Mouse (Mus musculus) WW6 (cell line): ENCODE data around the gene Nme9.

Experiments used
- DNase-seq: peaks from one replicate; pipeline ENCODE4 v3.0.0-alpha.2; 2013; ENCODE audit warnings: low read depth, low spot score

The Nme9 gene

DNA sequence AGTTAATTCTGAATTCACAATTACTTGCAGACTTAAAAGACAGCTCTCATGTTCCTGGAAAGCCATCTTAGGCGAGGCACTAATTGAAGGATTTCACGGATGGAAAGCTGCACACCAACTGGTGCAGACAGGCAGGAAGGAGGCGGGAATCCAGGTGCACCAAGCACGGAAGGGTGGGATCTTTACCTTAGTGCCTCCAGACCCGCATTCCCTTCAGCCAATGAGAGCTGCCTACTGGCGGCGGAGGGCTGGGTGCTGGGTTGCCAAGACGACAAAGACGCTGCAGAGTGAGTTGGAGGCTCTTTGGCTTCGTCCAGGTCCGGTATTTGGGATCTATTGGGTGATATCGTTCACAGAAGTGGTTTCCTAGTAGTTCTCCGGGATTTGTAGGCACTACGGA is at the start of gene Nme9:
Gene Nme9, plus strand, starts transcription at position 315 of the 400 bp plus-strand sequence.
- no peak for DNase-seq

DNA sequence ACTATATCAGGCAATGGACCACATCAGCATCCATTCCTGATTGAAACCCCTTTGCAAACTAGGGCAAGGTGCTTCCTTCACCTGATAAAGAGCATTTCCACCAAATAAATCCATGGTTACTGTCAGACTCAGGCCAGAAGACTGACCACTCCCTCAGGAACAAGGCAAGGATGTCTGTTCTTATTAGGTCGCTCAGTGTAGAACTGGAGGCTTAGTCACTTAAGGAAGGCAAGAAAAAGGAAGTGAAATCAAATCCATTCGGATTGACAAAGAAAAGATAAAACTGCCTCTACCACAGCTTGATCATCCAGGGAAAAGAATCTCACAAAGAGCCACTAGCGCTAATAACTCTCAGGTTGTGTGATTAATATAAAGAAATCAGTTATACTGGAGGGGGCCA is 42.0 kb upstream of the Nme9 start:
- no peak for DNase-seq

DNA sequence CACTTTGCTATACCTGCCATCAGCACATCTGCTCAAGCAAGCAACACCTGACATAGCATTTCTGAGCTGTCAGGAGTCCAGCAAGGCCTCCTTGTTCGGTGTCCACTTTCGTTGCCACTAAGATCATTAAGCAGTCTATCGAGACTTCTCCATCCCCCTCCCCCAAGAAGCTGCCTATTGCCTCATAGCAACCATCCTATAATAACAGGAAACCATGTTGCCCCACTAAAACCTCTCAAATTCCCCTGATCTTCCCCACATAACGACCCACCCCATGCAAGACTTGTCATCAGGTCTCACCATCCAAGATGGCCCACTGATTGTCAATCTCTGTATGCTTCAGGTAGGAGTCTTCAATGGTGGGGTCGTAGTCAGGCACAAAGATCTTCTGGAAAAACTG is 40.2 kb upstream of the Nme9 start:
- no peak for DNase-seq

DNA sequence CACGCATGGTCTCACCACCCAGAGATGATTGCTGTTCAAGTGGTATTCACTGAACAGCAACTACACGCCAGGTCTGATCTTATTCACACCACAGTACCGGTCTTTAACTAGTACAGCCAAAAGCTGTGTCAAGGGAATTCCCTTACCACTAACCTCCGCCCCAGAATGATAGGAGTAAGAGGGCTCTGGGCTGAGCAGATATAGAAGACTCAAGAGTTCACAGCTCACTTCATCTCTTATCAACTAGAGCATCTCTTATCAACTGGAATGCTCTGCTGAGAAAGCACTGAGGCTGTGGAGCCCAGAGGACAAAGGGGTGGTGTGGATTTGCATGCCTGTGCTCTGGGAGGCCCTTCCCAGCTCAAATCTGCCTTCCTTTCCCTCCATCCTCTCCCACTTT is 39.5 kb upstream of the Nme9 start:
- no peak for DNase-seq

DNA sequence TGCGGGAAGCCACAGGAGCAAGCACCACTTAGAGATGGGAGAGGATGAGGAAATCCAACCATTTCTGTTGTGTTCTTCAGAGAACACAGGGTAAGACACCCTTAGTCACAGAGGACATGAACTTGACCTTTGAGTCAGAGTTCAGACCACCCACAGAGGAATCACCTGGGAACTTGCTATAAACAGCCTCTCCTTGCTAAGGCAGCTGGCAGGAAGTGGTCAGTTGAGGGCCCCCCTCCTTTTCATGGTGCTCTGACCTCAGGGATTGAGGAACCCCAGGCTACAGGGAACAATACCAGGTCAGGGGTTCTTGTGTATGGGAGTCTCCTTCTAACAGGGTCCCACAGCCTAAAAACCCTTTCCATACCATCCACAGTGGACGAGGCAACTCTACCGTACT is 34.5 kb upstream of the Nme9 start:
- no peak for DNase-seq

DNA sequence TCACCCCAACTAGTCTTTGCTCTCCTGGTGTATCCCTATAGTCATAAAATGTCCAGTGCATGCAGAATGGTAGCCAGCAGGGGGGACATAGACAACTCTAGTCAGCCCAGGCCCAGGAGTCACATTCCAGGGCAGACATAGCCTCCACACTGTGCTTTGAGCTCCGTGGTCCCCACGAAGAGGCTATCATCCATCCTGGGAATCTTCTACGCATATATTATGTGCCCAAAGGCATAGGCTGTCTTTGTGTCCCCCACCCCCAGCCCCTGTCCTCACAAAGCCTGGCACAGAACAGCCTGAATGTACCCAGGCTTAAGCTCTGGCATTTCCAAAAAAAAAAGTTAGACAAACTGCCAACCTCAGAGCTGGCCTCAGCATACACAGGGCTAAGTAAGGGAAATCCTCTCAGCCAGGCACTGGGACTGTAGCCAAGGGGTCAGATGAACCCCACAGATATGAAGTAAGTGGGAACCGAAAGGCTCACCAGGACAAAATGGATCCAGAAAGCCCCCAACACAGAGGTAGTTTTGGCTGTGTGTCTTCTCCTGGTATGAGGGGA is 33.9 kb upstream of the Nme9 start:
- no peak for DNase-seq

DNA sequence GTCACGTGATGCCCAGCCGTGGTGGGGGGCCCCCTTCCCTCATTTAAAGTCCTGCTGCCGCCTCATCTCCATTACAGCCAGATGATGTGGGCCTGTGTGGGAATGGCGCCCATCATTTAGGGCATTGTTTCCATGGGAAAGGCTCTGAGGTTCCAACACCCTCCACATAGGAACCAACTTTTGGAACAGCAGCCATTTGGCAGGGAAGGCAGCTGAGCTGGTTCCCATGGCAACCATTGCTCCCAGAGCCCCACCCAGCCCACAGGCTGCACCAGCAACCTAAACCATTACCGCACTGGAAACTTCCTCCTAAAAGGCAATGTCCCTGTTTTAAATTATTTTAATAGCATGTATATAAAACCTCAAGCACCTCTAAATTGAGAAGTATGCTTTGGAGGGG is 32.9 kb upstream of the Nme9 start:
- no peak for DNase-seq

DNA sequence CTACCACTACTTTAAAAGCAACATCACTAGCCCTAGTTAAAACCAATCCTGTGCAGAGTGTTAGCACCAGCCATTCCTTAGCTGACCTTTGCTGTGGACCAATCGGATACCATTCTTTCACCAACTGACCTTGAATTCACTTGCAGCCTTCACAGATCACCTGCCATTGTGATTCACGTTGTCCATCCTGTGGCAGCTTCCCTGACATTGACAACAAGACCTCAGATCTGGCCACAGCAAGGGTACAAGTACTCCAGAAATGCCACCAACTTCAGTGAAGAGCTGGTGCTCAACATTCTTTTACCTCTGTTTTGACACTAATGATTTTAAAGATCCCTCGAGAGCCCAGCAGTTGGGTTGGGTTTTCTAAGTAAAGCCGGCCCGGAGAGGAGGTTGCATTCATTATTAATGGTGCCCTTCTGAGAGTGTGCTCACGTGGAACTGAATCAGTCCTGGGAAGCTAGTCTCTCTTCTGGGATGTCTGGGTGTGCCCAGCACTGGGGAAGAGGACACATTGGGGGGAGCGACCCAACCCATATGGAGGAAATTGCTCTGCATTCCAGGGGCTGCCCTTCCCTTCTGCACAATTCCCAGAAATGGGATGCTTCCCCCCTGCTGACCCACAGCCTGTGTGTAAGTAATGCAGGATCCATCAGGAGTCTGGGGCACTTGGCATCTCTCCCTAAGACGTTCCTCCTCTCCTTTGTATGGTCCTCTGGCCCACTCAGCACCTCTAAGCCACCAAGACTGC is 31.1 kb upstream of the Nme9 start:
- DNase-seq, result no peak

DNA sequence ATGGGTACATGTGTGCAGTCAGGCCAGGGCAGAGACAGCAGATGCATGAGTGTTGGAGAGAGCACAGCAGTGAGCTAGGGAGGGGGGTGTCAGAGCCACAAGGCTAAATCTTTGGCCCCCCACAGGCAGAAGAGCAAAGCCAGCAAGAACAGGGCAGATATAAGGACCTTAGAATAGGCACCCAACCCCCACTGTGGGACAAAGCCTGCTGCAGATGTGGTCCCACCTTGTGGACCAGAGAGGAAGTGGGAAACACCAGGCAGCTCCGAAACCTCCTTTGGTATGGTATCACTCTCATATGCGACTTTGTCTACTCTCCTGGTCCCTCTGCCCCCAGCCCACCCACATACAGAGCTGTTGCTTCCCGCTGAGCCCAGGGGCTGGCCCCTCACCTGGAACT is 29.4 kb upstream of the Nme9 start:
- DNase-seq, result no peak

DNA sequence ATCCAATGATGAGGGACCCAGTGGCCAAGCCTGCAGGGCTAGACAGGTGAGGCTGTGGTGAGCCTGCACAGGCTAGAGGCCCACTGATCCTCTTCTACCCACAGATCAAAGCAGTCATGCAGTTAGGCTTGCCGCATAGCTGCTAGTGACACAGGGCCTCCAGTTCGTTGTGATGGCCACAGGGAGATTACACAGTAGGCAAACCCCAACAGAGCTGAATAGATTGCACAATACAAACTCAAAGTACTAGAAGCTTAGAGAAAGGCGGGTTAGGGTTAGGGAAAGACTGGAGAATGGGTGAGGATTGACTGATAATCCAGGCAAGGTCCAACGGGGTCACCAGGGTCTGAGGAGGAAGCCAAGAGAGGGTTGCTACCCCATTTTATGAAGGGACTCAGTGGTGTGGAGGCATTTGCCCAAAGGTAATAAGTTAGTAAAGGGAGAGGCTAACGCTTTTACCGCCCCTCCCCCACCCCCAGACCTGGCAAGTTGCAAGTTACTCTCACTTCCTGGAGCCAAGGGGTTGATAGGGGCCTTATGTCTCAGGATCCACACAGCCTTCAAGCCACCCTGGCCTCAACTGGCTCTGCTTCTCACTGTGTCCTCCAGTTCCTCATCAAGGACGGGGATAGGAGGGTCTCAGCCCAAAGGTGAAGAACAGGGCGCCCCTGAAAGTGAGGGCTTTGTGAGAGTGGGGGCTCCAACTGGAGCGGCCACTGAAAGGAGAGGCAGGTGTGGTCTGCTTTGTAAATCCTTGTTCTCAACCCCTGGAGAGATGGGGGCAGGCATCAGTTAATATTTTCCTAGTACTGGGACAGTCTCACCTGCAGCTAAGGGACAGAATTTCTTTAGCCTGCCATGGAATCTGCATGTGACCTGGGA is 27.3 kb upstream of the Nme9 start:
- DNase-seq, result no peak

DNA sequence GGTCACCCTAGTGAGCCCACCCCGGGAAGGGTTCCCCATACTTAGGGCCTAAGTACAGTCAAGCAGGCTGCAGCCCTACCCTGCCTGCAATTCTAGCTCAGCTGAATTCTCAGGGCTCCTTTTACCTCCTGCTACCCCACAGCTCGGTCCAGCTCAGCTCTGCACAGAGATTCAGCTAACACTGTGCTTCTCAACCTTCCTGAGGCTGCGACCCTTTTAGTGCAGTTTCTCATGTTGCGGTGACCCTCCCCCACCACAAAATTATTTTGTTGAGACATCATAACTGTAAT is 26.8 kb upstream of the Nme9 start:
- DNase-seq, result no peak

DNA sequence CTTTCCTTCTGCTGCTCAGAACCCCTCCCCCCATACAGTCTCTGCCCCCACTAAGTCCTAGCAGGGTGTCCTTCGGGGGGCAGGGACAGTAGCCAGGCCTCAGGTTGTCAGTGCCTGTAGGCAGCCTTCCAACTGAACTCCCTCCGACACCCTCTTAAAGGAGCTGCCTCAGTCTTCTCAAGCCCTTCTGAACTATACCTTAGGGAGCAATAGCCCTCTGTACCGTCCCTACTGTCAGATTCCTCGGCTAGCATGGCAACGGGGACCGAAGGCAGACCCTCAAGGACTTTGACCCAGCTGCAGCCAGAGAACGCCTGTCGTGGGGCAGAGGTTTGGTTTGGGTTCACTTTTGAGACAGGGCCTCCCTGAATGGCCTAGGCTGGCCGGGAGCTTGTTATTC is 26.0 kb upstream of the Nme9 start:
- no peak for DNase-seq

DNA sequence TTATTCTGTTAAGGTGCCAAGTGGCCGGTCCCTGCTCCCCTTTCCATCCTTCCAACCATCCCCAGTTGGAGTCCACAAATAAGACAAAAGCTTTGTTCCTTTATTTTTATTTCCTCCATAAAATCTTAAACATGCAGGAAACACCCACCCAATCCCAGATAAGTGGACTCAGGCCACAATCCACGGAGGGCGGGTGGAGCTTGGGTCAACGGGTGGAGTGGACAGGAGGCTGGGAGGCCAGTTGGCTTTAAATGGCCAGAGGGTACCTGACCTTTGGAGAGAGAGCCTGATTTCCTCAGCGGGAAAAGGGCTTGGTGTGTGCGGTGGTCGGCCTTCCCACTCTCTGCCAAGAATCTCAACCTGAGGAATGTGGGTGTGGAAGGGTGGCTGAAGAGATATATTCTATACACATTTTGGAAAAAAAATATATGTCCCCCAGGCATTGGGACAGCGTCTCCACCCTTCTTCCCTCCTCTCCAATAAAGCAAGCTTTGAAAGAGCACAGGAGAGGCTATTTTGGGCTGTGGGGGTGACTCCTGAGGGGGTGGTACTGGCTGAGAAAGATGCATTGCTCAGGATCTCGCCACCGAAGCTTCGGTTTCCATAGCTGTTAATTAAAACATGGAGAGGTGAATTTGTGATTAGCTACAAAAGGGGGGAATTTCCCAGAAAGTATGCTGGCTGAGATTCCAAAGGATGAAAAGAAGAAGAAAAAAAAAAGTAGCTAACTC is 22.5 kb upstream of the Nme9 start:
- no peak for DNase-seq

DNA sequence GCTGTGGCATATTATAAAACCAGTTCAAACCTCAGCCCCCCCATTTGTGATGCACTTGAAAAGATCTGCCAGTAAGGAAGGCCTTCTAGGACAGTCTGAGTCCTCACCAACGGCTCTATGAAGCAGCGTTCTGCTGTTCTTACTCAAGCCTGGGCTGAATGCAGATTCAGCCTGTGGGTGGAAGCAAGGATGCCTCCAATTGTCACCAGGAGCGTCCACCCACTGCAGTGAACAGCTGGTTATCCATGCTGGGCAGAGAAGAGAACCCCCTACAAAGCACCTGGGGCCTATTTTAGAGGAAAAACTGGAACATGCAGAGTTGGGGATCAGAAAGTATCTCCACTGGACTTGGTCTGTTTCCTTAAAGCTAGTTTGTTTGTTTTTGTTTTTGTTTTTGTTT is 21.4 kb upstream of the Nme9 start:
- DNase-seq, result no peak

DNA sequence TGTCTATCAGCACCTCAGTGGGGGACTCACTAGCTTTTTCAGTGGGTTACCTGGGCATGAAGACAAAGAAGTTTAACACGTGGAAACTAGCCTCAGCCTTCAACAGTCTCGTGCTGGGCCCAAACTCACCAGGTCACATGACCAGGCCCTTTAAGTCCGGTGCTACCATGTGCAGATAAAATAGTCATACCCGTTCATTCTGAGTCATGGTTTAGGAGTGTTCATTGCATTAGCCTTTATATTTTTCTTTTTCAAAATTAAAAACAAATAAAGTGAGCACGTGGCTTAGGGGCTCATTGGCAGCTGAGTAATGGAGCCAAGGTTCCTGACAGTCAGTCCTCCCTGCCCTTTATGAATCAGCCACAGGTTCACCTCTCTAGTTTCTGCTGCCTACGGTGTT is 20.5 kb upstream of the Nme9 start:
- no peak for DNase-seq

DNA sequence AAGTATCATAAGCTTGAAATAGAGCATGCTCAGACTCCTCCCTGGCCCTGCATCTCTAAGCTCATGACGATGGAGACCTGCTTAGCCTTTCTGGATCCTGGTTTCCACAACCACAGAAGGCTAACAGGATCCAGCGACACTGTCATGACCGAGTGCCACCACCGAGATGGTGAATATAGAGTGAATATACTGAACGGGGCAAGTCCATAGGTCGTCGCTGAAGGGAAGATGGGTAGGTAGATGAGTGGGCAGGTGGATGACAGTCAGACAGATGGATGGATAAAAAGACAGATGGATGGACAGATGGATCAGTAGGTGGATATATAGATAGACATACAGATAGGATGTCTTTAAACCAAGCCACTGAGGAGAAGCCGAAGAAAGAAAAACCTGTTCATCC is 19.9 kb upstream of the Nme9 start:
- DNase-seq, result no peak

DNA sequence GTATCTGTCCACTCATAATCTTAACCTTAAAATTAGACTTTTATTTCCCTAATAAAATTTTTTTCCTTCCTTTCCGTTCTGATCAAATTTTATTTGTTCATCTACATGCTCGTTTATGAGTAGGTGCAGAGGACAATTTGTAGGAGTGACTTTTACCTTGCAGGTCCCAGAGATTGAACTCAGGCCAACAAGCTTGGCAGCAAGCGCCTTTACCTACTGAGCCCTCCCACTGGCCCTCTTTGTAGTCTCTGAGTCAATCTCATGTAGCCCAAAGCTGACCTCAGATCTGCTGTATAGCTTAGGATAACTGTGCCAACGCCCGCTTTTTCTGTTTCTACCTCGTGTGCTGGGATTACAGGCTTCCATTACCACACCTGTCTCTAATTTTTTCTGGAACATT is 19.3 kb upstream of the Nme9 start:
- DNase-seq, result no peak

DNA sequence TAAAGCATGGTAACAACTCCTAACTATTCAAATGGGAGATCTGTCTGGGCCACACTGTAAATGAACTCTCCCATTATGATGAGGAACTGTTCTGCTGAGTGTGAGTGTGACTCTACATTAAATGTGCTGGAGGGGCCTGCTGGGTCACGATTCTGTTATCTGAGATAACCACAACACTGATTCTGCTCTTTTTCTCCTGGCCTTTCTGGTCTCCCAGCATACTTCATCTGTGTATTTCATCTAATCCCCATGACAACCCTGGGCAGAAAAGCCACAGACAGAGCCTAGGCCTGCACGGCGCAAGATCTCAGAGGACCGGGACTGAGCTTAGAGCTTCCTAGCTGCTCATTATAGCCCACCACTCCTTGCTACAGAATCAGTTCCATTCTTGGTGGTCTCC is 18.8 kb upstream of the Nme9 start:
- DNase-seq, result no peak

DNA sequence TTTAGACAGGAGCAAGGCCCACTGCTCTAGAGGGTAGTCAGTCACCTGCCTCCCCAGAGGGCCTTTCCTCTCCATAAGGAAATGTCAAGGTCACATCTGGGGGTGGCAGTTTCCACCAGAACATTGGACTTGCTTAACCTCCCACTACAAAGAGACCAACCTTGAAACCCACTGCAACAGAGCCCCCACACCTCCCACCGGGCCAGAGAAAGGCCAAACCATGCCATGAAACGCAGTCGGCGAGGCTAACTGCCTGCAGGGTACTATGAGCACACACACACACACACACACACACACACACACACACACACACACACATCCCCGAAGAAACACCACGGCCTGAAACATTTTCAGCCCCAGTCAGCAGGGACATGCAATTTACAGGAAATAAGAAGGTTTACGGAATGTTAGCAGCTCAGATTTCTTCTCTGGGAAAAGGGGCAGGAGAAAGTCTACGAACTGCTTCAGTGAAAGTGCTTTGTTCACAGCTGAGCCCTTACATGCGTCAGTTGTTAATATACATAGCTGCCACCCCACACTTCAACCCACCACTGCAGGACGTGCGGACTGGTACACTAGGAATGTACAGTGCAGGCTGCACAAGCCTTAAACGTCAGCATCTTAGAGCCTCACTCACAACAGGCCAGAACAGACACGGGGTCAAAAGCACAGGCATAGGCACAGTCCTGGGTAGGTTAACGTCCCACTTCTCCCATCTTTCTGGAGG is 16.2 kb upstream of the Nme9 start:
- no peak for DNase-seq

DNA sequence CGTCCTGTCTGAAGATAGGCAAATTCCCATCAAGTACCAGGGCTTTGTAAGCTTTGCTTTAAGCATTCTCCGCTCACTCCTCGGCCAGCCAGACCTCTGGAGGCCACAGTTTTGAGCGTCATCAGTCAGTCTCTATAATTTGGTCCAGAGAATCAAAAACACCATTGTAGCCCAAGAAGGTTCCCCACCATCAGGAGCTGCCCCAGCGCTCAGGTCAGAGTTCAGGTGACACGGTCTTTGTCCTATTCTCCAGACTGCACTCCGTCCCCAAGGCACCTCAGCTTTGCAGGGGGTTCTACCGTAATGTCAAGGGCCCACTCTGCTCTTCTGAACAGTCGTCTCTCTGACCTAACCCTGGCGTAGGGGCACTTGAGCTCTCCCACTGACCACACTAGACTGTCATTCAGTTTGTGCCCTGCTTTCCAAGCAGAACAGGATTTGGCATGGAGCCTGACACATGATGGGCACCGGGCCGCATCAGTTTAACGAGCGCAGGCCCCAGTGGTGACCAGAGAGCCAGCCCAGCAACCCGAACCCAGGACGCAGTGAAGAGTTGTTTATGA is 15.6 kb upstream of the Nme9 start:
- no peak for DNase-seq
